Mouse (Mus musculus): ENCODE results near the gene Tbc1d24. TPM values are rescaled to one million over a fixed set of nuclear protein-coding genes. Genes with fewer than 3 reads are reported as not detected.
A peak's percentile ranks its signal among the peaks of the same experiment; 100 is the strongest.

The Tbc1d24 gene
- polyA plus RNA-seq, 1 experiment from 2014 or later, result 13.3 TPM

GRCm38 (mm10) chr17:24216836-24217235 is 11.5 kb upstream of the Tbc1d24 start:
- H3K27me3 ChIP-seq (replicated peaks; ENCODE audit: control insufficient read depth, insufficient read depth, low read length), result no peaks in the 10 kb centered on the region
- H3K27ac ChIP-seq (ENCODE audit: low read depth, low read length), result no peak overlapping the region
- WGBS, result 73% methylated on average over 4 of the region's 4 CpGs
- H3K9me3 ChIP-seq (ENCODE audit: control insufficient read depth, low read length), result no peaks in the 10 kb centered on the region
- DNase-seq (ENCODE audit: low spot score) (no peak), ATAC-seq (replicated peaks; ENCODE audit: low FRiP score) (no peak)
- peaks cover 14% of the 10 kb centered on the region for H3K4me1 ChIP-seq (replicated peaks; ENCODE audit: control insufficient read depth, insufficient read depth, low read length)
- H3K36me3 ChIP-seq (ENCODE audit: control insufficient read depth, insufficient read depth, low read length), result peaks cover 20% of the 10 kb centered on the region
- H3K4me2 ChIP-seq, result no peak overlapping the region
- no peak overlapping the region for H3K9ac ChIP-seq (ENCODE audit: low read depth, low read length)
- H3K4me3 ChIP-seq (ENCODE audit: low read depth, low read length), result no peak overlapping the region

- Histone ChIP-seq H3K4me3 (ENCODE audit: low read depth, low read length) (no peak overlapping the region), H3K9ac (ENCODE audit: low read depth, low read length) (no peak overlapping the region), H3K27ac (ENCODE audit: low read depth, low read length) (no peak overlapping the region), H3K36me3 (ENCODE audit: control insufficient read depth, insufficient read depth, low read length) (peaks cover 18% of the 10 kb centered on the region), H3K9me3 (ENCODE audit: control insufficient read depth, low read length) (no peaks in the 10 kb centered on the region), H3K4me1 (replicated peaks; ENCODE audit: control insufficient read depth, insufficient read depth, low read length) (peaks cover 41% of the 10 kb centered on the region), H3K27me3 (replicated peaks; ENCODE audit: control insufficient read depth, insufficient read depth, low read length) (peaks cover 14% of the 10 kb centered on the region), H3K4me2 (no peak overlapping the region)
- WGBS, result 72% methylated on average over 6 of the region's 6 CpGs
- DNase-seq (ENCODE audit: low spot score) (no peak), ATAC-seq (replicated peaks; ENCODE audit: low FRiP score) (no peak)
These were observed 7.8 kb upstream of the Tbc1d24 start for GRCm38 (mm10) chr17:24213186-24213585.

DNA sequence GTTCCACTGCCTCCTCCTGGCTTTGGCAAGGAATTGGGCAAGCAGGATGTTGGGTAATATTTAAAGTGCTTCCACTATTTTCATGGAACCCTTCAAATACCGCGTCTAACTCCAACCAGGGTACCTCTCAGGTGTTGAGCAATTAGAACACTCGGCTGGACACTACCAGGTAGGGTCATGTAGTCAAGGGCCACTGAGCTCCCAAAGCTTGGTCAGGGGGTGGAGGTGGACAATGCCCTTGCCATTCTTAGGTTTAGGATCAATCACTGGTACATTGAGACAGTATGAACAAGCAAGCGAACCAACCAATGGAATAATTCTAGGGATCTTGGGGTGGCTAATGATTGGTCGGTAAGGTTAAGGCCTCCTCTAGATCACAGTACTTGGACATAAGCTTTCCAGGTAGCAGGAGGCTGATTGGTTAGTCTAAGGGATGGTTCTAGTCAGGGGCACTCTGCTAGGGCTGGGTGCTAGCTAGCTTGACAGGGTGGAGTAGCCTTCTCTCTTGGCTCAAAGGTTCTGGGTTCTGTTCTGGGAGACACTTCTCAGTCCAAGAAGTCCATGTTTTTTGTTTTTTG is 7.2 kb upstream of the Tbc1d24 start:
- DNase-seq (ENCODE audit: low spot score) (no peak), ATAC-seq (replicated peaks; ENCODE audit: low FRiP score) (no peak)
- Histone ChIP-seq H3K36me3 (ENCODE audit: control insufficient read depth, insufficient read depth, low read length) (peaks cover 14% of the 10 kb centered on the region), H3K27me3 (replicated peaks; ENCODE audit: control insufficient read depth, insufficient read depth, low read length) (peaks cover 20% of the 10 kb centered on the region), H3K27ac (ENCODE audit: low read depth, low read length) (no peak overlapping the region), H3K9ac (ENCODE audit: low read depth, low read length) (peak overlapping the region; percentile 53; the same call in 1 of the 2 replicates), H3K4me2 (peak overlapping the region; percentile 91), H3K9me3 (ENCODE audit: control insufficient read depth, low read length) (no peaks in the 10 kb centered on the region), H3K4me1 (replicated peaks; ENCODE audit: control insufficient read depth, insufficient read depth, low read length) (peaks cover 48% of the 10 kb centered on the region), H3K4me3 (ENCODE audit: low read depth, low read length) (peak overlapping the region; percentile 54)
- WGBS, result 31% methylated on average over 5 of the region's 5 CpGs

GRCm38 (mm10) chr17:24211631-24212440 is 6.5 kb upstream of the Tbc1d24 start:
- peaks cover 25% of the 10 kb centered on the region for H3K27me3 ChIP-seq (replicated peaks; ENCODE audit: control insufficient read depth, insufficient read depth, low read length)
- H3K9me3 ChIP-seq (ENCODE audit: control insufficient read depth, low read length), result no peaks in the 10 kb centered on the region
- H3K36me3 ChIP-seq (ENCODE audit: control insufficient read depth, insufficient read depth, low read length), result peaks cover 10% of the 10 kb centered on the region
- H3K4me2 ChIP-seq, result peak overlapping the region; percentile 91
- ATAC-seq (replicated peaks; ENCODE audit: low FRiP score) (no peak; the same call in 1 of the 2 replicates), DNase-seq (ENCODE audit: low spot score) (peak; percentile 59)
- peaks cover 54% of the 10 kb centered on the region for H3K4me1 ChIP-seq (replicated peaks; ENCODE audit: control insufficient read depth, insufficient read depth, low read length)
- 4% methylated on average over 37 of the region's 37 CpGs for WGBS
- H3K9ac ChIP-seq (ENCODE audit: low read depth, low read length), result peak overlapping the region; percentile 53
- H3K4me3 ChIP-seq (ENCODE audit: low read depth, low read length), result peak overlapping the region; percentile 54
- H3K27ac ChIP-seq (ENCODE audit: low read depth, low read length), result peak overlapping the region; percentile 22; the same call in 1 of the 2 replicates

DNA sequence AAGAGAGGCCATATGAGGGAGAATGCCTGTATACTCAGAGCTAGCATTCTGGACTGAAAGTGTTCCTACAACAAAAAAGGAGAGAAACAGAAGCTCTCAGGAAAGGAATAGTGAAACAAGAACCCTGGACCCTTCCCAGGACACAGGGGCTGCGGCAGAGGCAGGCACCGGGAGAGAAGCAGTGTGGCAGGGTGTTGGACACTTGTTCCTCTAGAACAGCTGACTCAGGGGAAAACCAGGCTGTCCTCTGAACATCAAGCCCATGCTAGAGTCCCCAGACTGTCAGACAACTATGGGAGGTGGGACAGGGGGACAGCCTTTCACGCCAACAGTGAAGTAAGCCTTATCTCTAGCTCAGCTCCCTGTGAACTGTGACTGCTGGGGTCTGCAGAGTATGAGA is 5.2 kb upstream of the Tbc1d24 start:
- H3K4me2 ChIP-seq, result no peak overlapping the region; the same call in none of the 2 replicates
- peaks cover 4% of the 10 kb centered on the region for H3K36me3 ChIP-seq (ENCODE audit: control insufficient read depth, insufficient read depth, low read length)
- H3K9ac ChIP-seq (ENCODE audit: low read depth, low read length), result no peak overlapping the region

GRCm38 (mm10) chr17:24209916-24210240 is 4.5 kb upstream of the Tbc1d24 start:
- H3K27ac ChIP-seq (ENCODE audit: low read depth, low read length), result peak overlapping the region; percentile 97
- WGBS, result 57% methylated on average over 3 of the region's 3 CpGs
- peaks cover 69% of the 10 kb centered on the region for H3K4me1 ChIP-seq (replicated peaks; ENCODE audit: control insufficient read depth, insufficient read depth, low read length)
- H3K9ac ChIP-seq (ENCODE audit: low read depth, low read length), result peak overlapping the region; percentile 80
- no peaks in the 10 kb centered on the region for H3K36me3 ChIP-seq (ENCODE audit: control insufficient read depth, insufficient read depth, low read length)
- peak overlapping the region; percentile 100 for H3K4me2 ChIP-seq
- H3K4me3 ChIP-seq (ENCODE audit: low read depth, low read length), result peak overlapping the region; percentile 72
- no peaks in the 10 kb centered on the region for H3K9me3 ChIP-seq (ENCODE audit: control insufficient read depth, low read length)
- DNase-seq (ENCODE audit: low spot score), result no peak
- peaks cover 25% of the 10 kb centered on the region for H3K27me3 ChIP-seq (replicated peaks; ENCODE audit: control insufficient read depth, insufficient read depth, low read length)
- ATAC-seq (replicated peaks; ENCODE audit: low FRiP score), result no peak

More for the DNA sequence above, 5.2 kb upstream of the Tbc1d24 start:
- no peaks in the 10 kb centered on the region for H3K9me3 ChIP-seq (ENCODE audit: control insufficient read depth, low read length)
- no peak for ATAC-seq (replicated peaks; ENCODE audit: low FRiP score)
- no peak overlapping the region for H3K4me3 ChIP-seq (ENCODE audit: low read depth, low read length)
- H3K27me3 ChIP-seq (replicated peaks; ENCODE audit: control insufficient read depth, insufficient read depth, low read length), result peaks cover 25% of the 10 kb centered on the region
- WGBS, result 65% methylated on average over 3 of the region's 3 CpGs
- peaks cover 67% of the 10 kb centered on the region for H3K4me1 ChIP-seq (replicated peaks; ENCODE audit: control insufficient read depth, insufficient read depth, low read length)
- H3K27ac ChIP-seq (ENCODE audit: low read depth, low read length), result no peak overlapping the region
- no peak for DNase-seq (ENCODE audit: low spot score)

DNA sequence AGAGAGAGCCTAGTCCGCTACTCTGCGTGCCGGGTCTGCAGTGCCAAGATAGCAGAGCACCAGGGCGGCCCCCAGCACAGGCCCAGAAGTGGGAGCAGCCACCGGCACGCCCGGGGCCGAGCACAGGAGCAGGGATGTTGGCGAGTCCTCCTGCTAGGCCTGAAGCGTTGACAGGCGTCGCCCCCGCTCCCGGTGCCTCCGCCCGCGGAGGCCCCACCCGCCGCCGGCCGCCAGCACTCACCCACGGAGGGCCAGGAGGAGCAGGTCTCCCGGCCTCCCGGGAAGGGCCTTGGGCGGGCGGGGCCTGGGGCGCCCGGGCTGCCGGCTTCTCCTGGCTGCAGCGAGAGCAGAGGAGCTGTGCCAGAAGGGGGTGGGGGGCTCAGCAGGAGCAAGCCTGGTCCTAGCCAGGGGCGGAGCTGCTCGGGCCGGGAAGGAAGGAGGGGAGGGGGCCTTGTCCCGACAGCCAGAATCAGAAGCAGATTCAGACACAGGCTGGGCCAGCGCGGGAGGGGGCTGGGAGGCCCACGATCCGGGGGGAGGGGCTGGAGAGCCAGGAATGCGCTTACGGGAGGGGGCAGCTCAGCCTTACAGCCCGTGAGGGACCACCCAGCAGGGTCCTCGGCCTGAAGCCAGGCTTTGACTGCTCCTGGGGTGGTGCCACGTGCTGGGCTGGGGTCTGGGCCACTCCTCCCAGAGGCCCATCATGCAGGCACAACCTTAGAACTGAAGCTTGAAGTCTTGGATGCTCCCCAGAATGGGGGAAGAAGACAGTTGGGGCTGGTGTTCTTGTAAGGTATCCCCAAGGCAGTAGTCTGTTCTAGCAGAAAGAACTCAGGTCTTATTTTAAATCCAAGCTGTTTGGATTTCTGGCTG is 3.9 kb upstream of the Tbc1d24 start, which contains the start of gene Ntn3:
Gene Ntn3, minus strand, starts transcription at position 489 of the 873 bp plus-strand sequence.
- Histone ChIP-seq H3K9me3 (ENCODE audit: control insufficient read depth, low read length) (no peaks in the 10 kb centered on the region), H3K9ac (ENCODE audit: low read depth, low read length) (peak within 1 kb of the TSS; percentile 80), H3K4me2 (peak within 1 kb of the TSS; percentile 100), H3K4me3 (ENCODE audit: low read depth, low read length) (peak within 1 kb of the TSS; percentile 72), H3K27ac (ENCODE audit: low read depth, low read length) (peak within 1 kb of the TSS; percentile 97), H3K4me1 (replicated peaks; ENCODE audit: control insufficient read depth, insufficient read depth, low read length) (peaks cover 74% of the 10 kb centered on the region), H3K36me3 (ENCODE audit: control insufficient read depth, insufficient read depth, low read length) (no peaks in the 10 kb centered on the region), H3K27me3 (replicated peaks; ENCODE audit: control insufficient read depth, insufficient read depth, low read length) (peaks cover 25% of the 10 kb centered on the region)
- 2% methylated on average over 42 of the region's 43 CpGs for WGBS
- DNase-seq (ENCODE audit: low spot score), result peak; percentile 84
- ATAC-seq (replicated peaks; ENCODE audit: low FRiP score), result peak; percentile 85

- H3K4me1 ChIP-seq (replicated peaks; ENCODE audit: control insufficient read depth, insufficient read depth, low read length), result peaks cover 81% of the 10 kb centered on the region
- no peak for DNase-seq (ENCODE audit: low spot score)
- no peaks in the 10 kb centered on the region for H3K9me3 ChIP-seq (ENCODE audit: control insufficient read depth, low read length)
- H3K27me3 ChIP-seq (replicated peaks; ENCODE audit: control insufficient read depth, insufficient read depth, low read length), result peaks cover 25% of the 10 kb centered on the region
- H3K4me3 ChIP-seq (ENCODE audit: low read depth, low read length), result peak overlapping the region; percentile 72
- 5% methylated on average over 29 of the region's 29 CpGs for WGBS
- H3K27ac ChIP-seq (ENCODE audit: low read depth, low read length), result peak overlapping the region; percentile 97
- ATAC-seq (replicated peaks; ENCODE audit: low FRiP score), result no peak
- H3K9ac ChIP-seq (ENCODE audit: low read depth, low read length), result peak overlapping the region; percentile 80
- no peaks in the 10 kb centered on the region for H3K36me3 ChIP-seq (ENCODE audit: control insufficient read depth, insufficient read depth, low read length)
- peak overlapping the region; percentile 100 for H3K4me2 ChIP-seq
These were observed 3.3 kb upstream of the Tbc1d24 start for GRCm38 (mm10) chr17:24208641-24209042.

Data from liver, embryonic 11.5 days (tissue).